Mouse (Mus musculus) fibroblast of lung, adult 2 months (primary cell): Measurements from ENCODE around the gene Macf1.

ENCODE experiments used
- DNase-seq: peaks from one replicate; pipeline ENCODE4 v3.0.0-alpha.2; 2011; ENCODE audit warnings: low read depth

The Macf1 gene

GRCm38 (mm10) chr4:123684260-123684659, at the start of gene Macf1:
Gene Macf1, minus strand, starts transcription at chr4:123684360.
- DNase-seq = no peak

DNA sequence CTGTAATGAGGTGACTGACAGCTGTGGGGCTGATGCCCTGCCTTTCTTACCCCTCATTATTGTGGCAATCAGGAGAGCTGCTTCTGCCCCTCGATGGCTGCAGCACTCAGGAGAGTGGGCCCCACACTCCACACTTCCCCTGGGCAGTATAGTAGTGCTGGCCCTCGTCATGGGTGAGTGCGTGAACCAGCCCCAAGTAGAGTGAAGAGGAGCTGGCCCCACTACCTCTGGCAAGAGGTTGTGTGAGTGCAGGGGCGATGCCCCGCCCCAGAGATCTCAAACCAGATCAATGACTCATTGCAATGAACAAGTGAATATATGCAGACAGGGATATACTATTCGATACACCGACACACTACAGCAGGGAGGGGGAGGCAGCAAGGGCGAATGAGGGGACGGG, 49.4 kb upstream of the Macf1 start:
- no peak for DNase-seq

DNA sequence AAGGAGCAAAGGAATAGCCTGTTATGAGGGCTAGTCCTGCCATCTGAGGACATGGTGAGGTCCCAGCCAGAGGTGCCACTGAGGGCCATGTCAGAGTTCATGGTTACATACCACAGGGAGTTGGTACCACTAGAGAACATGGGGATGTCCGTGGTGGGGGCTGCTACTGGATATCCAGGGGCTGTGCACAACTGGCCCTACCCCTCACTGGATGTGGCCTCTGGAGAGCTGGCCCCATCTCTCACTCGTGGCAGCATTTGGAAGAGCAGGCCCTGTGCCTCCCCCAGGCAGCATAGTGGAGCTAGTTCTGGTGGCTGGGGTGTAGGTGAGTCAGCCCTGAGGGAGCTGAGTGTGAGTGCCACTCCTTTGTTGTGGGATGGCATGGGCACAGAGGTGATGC, 48.8 kb upstream of the Macf1 start:
- no peak for DNase-seq

DNA sequence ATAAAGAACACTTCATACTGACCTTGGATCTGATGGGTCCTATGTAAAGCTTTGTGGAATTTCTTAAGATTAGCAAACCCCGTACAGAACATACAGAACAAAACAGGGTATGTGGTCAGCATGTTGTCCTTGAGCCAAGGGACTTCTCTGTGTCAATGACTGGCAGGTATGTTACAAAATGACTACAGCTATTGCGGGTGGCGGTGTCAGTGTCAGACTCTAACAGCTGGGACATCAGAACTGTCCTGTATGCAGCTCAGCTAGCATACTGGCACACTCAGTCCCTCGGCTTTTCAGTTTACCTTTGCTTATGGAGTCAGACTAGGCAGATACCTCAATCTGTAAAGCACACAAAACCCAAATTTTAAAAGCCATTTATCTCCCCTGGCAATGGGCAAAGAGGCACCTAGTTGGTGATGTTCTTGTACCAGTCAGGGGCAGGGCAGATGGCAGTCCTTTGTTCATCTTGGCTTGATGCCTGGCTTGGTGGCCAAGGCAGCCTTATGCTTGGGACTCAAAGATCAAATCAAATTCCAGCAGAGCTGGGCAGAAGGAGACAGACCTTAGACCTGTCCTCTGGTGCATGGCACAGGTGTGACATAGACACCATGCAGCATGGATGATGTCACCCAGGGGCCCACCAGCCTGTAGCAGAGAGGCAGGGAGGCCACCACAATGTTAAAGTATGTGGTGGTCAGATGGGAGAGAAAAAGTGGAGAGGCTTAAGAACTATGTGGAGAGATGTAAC, 48.2 kb upstream of the Macf1 start:
- no peak for DNase-seq

GRCm38 (mm10) chr4:123721761-123722160, 37.6 kb upstream of the Macf1 start:
- no peak for DNase-seq

DNA sequence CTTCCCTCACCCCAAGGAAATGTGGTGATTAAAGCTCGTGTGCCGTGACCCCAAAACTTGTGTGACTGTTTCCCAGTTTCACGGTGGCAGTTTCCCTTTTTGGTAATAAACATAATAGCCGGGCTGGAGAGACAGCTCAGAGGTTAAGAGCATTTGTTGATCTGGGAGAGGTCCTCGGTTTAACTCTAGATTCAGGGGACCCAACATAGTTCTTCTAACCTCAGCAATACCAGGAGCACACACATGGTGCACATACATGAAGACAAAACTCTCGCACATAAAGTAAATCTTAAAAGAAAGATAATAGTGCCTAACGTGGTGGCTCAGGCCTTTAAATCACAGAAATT, 34.2 kb upstream of the Macf1 start:
- no peak for DNase-seq

- DNase-seq = peak; percentile 93
Observed at GRCm38 (mm10) chr4:123717574-123718433, 33.6 kb upstream of the Macf1 start, which contains the start of gene Ndufs5. Gene Ndufs5, minus strand, starts transcription at chr4:123718202.

DNA sequence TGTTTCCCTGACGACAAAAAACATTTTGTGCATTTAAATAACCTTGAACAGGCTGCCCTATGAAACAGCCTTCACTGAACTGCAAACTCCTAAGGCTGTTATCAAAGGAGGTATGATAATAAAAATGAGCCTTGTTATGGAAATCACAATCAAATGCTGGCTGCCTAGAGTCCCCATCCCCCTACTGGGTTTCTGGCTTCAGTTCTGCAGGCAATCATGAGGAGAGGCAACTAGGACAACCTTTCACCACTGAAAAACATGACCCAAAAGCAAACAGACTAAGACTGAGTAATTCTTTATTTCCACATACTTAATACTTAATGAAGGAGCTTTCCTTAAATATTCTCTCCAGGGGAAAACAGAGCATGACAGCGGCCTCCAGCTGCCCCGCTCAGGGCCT, 28.3 kb upstream of the Macf1 start:
- DNase-seq = no peak

- DNase-seq = no peak
Observed at GRCm38 (mm10) chr4:123707340-123707739, 23.2 kb upstream of the Macf1 start.

DNA sequence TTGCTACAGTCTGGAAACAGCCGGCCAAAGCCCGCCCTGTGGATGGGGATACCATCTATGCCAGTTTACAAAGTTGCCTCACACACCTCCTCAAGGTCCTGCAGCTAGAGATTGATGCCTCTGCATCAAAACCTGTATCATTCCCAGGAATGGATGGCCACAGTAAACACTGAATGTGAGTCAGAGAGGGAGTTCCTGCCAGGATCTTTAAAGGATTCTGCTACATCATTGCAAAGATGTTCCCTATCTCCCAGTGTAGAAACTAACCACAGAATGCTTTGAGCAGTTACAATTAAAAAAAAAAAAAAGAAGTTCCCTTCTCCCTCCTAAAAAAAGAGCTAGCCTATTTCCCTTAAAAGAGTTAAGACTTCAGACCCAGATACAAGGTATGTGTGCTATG, 21.2 kb upstream of the Macf1 start:
- DNase-seq = no peak

GRCm38 (mm10) chr4:123693384-123693783, 9.2 kb upstream of the Macf1 start:
- no peak for DNase-seq

DNA sequence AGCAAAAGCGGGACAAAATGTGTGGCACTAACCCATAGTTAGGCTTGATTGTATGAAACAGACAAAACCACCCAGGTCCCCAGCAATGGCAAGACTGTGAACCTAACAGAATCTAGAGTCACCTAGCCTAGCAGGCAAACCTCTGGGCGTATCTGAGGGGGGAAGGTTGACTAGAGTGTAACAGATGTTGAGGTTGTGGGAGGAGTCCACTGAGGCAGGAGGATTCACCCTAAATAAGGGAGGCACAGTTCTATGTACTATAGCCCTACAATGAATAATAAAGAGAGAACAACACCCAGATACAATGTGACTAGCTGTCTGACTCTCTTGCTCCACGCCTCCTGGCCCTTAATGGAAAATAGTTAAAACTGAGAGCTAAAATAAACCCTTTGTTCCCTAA, 7.9 kb upstream of the Macf1 start:
- no peak for DNase-seq

DNA sequence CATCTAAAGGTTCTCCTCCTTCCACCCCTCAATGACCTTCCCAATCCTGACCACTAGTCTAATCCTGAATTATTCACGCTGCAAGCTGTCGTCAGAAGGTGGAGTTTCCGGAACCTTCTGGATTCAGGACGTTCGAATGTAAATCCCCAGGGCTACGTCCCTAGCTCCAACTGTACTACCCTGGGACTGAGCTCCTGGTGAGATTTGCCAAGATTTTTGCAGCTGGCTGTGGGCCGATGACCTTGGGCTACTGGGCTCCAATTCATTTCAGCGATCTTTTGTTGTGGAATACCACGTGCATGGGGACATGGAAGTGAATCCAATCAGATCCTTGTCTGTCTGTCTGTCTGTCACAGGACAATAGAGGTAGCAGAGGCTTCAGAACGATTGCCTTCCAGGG, 6.2 kb upstream of the Macf1 start:
- DNase-seq = no peak

- DNase-seq = no peak
Observed at GRCm38 (mm10) chr4:123687025-123687781, 3.0 kb upstream of the Macf1 start.

- DNase-seq = no peak
Observed at GRCm38 (mm10) chr4:123686368-123687024, 2.3 kb upstream of the Macf1 start.

- no peak for DNase-seq
Observed at GRCm38 (mm10) chr4:123685506-123686242, 1.5 kb upstream of the Macf1 start.

DNA sequence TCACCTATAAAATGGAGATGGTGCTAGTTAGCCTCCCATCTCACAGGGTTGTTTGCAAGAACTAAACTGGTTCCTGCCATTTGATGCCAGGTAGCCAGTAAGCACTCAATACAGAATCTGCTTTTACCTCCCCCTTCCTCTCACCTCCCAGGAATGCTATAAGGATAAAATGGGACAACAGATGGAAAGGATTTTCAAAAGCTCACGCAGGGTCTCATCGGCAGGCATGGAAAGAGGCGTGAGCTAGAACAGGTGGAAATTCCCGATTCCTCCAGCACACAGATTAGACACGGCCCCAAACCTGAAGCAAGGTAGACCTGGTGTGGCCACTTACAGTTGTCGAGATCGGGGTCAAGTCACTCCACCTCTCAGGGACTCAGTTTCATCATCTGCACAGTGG, 886 bp upstream of the Macf1 start:
- no peak for DNase-seq

- DNase-seq = no peak
Observed at GRCm38 (mm10) chr4:123682291-123682690, 1.9 kb downstream of the Macf1 start.

DNA sequence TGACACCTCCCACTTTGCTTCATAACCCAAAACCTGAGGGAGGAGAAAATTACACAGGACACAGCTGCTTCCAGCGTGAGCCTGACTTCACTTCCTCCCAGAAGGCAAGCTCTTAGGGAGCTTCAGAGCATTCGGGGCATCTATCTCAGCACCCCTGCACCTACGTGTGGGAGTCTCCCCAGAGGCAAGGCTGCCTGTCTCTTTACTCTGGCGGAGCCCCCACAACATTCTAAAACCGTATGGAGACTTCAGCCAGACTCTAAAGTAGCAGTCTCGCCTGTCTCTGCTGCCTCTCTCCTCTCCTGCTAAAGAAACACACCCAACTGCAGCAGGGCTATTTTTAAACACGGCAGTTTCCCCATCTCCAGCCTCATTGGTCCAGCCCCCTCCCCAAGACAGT, 3.2 kb downstream of the Macf1 start:
- no peak for DNase-seq

DNA sequence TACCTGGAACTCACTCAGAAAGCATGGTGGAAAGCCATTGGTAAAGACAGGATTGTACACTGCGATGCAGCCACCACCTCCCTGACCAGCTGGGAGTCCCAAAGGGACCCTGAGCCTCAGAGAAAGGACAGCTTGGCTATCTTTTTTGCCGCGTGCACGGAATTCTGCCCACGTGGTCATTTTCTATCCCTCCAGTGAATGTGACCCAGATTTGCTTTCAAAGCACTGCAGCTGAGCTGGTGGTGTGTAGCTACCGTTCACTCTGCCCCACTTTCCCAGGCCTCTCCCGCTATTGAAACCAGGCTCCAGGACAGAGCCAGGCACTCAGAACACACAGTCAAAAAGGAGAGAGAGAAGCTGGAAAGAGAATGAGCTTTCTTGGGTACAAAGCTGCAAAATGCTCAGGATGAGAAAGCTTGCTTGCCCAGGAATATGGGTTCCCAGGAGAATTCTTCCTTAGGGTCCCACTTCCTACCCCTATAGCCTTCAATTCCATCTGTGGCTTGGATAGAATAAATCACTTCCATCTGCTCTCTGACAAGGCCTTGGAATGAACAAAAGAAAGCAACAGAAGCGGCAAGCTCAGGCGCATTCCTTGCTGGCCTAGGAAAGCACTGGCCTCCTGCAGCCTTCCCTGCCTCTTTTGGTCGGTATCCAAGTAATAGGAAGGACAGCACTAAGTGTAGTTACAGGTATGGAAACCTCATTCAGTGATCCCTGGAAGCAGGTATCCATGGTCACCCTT, 6.9 kb downstream of the Macf1 start:
- DNase-seq = no peak

- no peak for DNase-seq
Observed at GRCm38 (mm10) chr4:123670598-123670997, 13.6 kb downstream of the Macf1 start.
